Mouse (Mus musculus) heart, adult 10 weeks (tissue): ENCODE results near the gene Fndc11. TPM values are rescaled to one million over a fixed set of nuclear protein-coding genes. Genes with fewer than 3 reads are reported as not detected.

Experiments
- polyA plus RNA-seq: library from polyadenylated mRNA; stranded (reverse); fragments of 350-450 nt; fragmentation: Illumina TruSeq; extraction: RNeasy Lipid Tissue Mini Kit (QIAGEN cat#74804); gene quantifications from one replicate; pipeline ENCODE4 v1.2.3, GENCODE M21; 2014; ENCODE audit warnings: low read depth, low replicate concordance

The Fndc11 gene
- polyA plus RNA-seq: not detected

DNA sequence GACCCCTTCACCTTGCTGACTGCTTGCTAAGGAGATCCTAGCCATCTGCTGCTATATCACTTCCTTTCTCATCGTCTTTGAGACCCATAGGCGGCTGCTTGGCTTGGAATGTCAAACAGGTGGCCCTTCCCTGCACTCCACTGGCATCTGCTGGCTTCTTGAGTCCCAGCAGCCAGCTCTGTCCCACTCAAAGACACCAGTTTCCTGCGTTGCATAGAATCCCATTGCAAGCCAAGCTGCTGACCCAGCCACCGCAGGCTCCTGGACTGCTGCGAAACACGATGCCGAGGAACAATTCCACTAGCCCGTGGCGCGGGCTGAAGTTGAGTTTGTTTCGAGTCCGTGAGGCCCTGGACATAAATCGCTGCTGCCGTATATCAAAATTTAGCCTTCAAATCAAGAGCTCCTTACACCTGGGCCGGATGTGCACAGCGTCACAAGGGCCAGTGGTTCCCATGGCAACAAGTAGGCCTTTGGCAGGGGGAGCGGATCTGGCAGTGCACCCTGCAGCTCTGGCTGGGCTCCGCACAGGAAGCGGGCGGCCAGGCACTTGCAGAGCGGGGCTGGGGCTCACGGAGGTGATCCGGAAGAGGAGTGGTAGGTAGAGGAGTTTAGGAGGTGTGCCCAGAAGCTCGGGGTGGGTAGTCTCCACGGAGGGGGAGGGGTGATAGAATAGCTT is at the start of gene Fndc11:
Fndc11 (plus strand) TSS at position 476 of the 679 bp plus-strand sequence.

DNA sequence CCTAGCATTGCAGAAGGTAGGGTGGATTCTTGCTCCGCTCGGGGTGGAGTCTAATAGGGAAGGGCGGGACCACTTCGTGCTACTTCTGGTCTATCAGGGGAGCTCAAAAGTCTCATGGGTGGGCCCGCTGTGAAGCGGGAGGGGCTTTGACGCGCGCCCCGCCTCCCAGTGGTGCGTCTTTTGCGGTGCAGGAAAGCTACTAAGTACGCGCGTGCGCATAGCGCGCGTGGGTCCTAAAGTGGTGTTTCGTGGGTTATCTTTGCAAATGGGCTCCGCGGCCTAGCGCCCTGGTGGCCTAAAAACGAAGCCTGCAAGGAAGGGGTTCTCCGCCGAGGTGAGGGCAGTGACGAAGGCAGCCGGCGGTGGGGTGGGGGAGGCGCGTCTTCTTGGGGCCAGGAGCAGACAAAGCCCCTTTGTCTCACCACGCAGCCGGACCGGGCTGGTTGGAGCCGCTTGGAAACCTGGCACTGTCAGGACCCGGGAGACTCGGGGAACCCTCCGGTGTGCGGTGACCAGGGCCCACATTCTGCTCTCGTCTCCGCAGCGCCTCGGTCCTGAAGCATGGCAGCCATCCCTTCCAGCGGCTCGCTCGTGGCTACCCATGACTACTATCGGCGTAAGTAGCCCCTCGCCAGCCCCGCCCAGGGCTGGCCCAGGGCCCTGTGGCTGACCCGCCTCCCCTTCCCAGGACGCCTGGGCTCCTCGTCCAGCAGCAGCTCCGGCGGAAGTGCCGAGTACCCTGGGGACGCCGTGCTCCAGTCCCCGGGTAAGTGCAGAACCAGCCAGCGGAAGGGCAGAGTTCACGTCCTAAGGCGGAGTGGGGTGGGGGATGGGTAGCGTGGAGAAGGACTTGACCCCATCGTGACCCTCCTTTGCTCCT is 32.5 kb upstream of the Fndc11 start, which contains the start of gene Ppdpf:
Ppdpf (plus strand) TSS at position 127 of the 880 bp plus-strand sequence.

DNA sequence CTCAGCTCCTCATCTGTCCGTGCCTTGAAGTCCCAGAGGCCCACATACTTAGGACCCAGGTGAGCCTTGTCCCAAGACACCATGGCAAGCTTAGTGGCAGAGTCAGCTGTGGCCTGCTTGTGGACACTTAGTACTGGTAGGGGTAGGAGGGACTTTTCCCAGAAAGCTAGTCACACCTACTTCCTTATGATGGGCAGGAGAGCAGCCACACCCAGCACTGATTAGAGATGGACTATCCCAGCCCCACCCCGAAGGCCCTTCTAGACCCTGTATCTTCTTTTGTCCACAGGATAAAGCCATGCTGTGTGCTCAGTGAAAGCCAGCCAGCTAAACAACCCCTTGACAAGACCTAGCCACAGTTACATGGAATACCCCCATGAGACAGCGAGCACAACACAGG is 17.4 kb upstream of the Fndc11 start, which contains the start of gene Ptk6:
Ptk6 (minus strand) TSS at position 368 of the 400 bp plus-strand sequence.

DNA sequence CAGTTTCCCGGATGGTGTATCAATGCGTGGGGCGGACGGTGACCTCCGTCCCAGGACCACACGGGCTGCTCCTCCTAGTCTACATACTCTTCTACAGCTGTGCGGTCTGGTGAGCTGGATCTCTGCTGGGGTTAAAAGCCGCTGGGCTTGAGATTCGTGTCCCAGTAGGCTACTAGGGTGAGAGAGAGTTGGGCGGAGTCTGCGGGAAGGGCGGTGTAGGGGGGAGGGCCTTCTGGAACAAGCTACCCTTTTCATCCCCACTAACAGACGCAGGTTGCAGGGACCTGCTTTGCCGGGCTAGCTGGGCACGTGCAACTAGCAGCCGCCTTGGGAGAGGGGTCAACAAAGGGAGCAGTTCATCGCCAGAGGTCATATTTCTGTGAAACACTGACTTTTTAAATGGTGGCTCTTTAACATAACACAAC is 6.8 kb upstream of the Fndc11 start, which contains the start of gene Srms:
Srms (minus strand) TSS at position 165 of the 425 bp plus-strand sequence.

DNA sequence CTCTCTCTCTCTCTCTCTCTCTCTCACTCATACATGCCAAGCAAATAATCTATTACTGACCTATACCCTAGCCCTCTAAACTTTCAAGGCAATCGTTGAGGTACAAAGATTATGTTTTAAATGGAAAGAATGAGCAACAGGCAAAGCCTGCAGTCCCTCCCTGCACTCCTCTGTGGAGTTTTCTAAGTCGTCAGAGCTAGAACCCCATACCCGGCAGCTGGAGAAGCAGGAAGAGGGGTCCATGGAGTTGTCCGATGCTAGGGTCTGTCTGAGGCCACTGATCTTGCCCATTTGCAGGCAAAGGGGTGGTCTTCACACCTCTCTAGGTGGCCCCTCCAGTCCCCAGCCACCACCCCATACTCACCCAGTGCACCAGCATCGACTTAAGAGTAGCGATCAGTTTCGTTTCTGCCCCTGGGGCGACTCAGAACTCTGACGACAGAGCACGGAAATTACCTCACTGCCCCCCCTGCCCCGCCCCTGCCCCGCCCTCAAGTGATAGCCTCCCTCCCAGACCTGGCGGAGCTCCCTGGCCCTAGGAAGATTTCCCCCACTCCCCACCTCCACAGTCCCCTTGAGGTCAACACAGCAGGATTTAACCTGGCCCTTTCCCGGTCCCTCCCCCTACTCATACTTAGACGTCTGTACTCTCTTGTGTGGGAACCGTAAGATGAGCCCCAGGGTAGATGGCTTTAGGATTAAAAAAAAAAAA is 21.9 kb downstream of the Fndc11 start, which contains the start of gene Helz2:
Helz2 (minus strand) TSS at position 426 of the 712 bp plus-strand sequence.

Other genes with a start within 250 kb of the Fndc11 start
- 0.76 TPM for gene Col20a1, start 233.5 kb upstream of the Fndc11 start, polyA plus RNA-seq
- not detected for gene Chrna4, start 176.5 kb upstream of the Fndc11 start, polyA plus RNA-seq
- 0.08 TPM for gene Kcnq2, start 84.7 kb upstream of the Fndc11 start, polyA plus RNA-seq
- 1,071 TPM for gene Eef1a2, start 63.0 kb upstream of the Fndc11 start, polyA plus RNA-seq
- gene Ppdpf, start 32.8 kb upstream of the Fndc11 start, polyA plus RNA-seq: 60.6 TPM
- gene Ptk6, start 17.2 kb upstream of the Fndc11 start, polyA plus RNA-seq: not detected
- gene Srms, start 6.8 kb upstream of the Fndc11 start, polyA plus RNA-seq: 0.39 TPM
- gene Helz2, start 22.0 kb downstream of the Fndc11 start, polyA plus RNA-seq: 11.0 TPM
- gene Gmeb2, start 68.0 kb downstream of the Fndc11 start, polyA plus RNA-seq: 9.5 TPM
- gene Stmn3, start 94.5 kb downstream of the Fndc11 start, polyA plus RNA-seq: 0.55 TPM
- 18.6 TPM for gene Rtel1, start 99.7 kb downstream of the Fndc11 start, polyA plus RNA-seq
- 30.1 TPM for gene Zgpat, start 144.9 kb downstream of the Fndc11 start, polyA plus RNA-seq
- 76.5 TPM for gene Arfrp1, start 145.4 kb downstream of the Fndc11 start, polyA plus RNA-seq
- 17.5 TPM for gene Lime1, start 160.1 kb downstream of the Fndc11 start, polyA plus RNA-seq
- 9.7 TPM for gene Zbtb46, start 239.4 kb downstream of the Fndc11 start, polyA plus RNA-seq